Mouse (Mus musculus) liver, adult 2 months (tissue): Measurements from ENCODE around the gene Slc7a11.

Experiments used
- CTCF ChIP-seq: fragments of 200-500 bp; IDR thresholded peaks from 2 replicates; pipeline ENCODE4 v1.5.1; 2011; ENCODE audit warnings: low read depth, low read length, control low read depth
- POLR2A ChIP-seq: fragments of 200-500 bp; IDR thresholded peaks from 2 replicates; pipeline ENCODE4 v1.6.1; 2011; ENCODE audit warnings: low read length, control low read depth; ENCODE audit not compliant: insufficient read depth; ENCODE audit errors: extremely low read depth

DNA sequence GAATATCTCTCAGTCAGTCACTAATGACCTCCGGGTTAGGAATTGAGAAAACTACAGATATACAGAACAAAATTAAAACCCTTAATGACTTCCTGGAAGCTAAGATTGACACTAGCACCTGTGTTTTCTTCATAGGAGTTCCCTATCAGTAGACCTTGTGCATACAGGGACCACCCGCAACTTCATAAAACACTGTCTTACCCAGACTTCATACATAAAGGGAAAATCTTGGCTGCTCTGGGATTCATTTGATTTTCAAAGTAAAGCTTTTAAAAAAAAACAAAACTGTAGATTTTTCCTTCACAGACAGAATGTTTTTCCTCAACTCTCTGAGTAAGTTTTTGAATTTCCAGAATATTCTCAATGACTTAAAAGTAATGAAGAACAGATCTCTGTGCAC is 477.8 kb downstream of the Slc7a11 start:
- TF ChIP-seq CTCF (no peak), POLR2A (no peak)
